Mouse (Mus musculus): ENCODE measurements around the gene Krtap15. TPM values are rescaled to one million over a fixed set of nuclear protein-coding genes. Genes with fewer than 3 reads are reported as not detected.

Gene Krtap15
- not detected for total RNA-seq (2021)
- not detected in 2 replicates for polyA plus RNA-seq (2012; rRNA removed)
- long read RNA-seq: 0 reads

GRCm38 (mm10) chr16:88820066-88820465 lies at the start of gene Krtap15:
TSS of gene Krtap15 (plus strand) at chr16:88820215.
- no peak for TF ChIP-seq CTCF (IDR thresholded peaks at IDR 0.05)
- no peak for TF ChIP-seq POLR2A (IDR thresholded peaks at IDR 0.05; ENCODE audit: insufficient read depth, low read depth, low read length)
- TF ChIP-seq EP300 (IDR thresholded peaks at IDR 0.05; ENCODE audit: insufficient read depth, low read depth, low read length): no peak
- H3K4me3 ChIP-seq: no peak within 1 kb of the TSS
- H3K9ac ChIP-seq (ENCODE audit: low read depth, low read length): no peak within 1 kb of the TSS
- no peaks in the 10 kb centered on the region for H3K79me2 ChIP-seq (replicated peaks; ENCODE audit: control insufficient read depth, insufficient read depth, low read length)
- H3K4me1 ChIP-seq (ENCODE audit: control insufficient read depth, insufficient read depth, low read length): no peaks in the 10 kb centered on the region
- intact Hi-C loops (cut with DNase I): no loop called here
- WGBS: 67% methylated on average over 3 of the region's 3 CpGs
- no peaks in the 10 kb centered on the region for H3K36me3 ChIP-seq (ENCODE audit: control insufficient read depth, insufficient read depth, low read length)
- H3K27ac ChIP-seq: no peak within 1 kb of the TSS
- H3K27me3 ChIP-seq (ENCODE audit: control insufficient read depth, insufficient read depth, low read length): no peaks in the 10 kb centered on the region
- DNase-seq: no peak

GRCm38 (mm10) chr16:88774106-88774505 lies 45.9 kb upstream of the Krtap15 start, which contains the start of gene 2310057N15Rik:
TSS of gene 2310057N15Rik (minus strand) at chr16:88774206.
- Histone ChIP-seq H3K79me2 (replicated peaks; ENCODE audit: control insufficient read depth, insufficient read depth, low read length) (no peaks in the 10 kb centered on the region), H3K9ac (ENCODE audit: low read depth, low read length) (no peak within 1 kb of the TSS), H3K36me3 (ENCODE audit: control insufficient read depth, insufficient read depth, low read length) (no peaks in the 10 kb centered on the region), H3K4me3 (no peak within 1 kb of the TSS), H3K27me3 (ENCODE audit: control insufficient read depth, insufficient read depth, low read length) (no peaks in the 10 kb centered on the region), H3K27ac (no peak within 1 kb of the TSS), H3K4me1 (ENCODE audit: control insufficient read depth, insufficient read depth, low read length) (no peaks in the 10 kb centered on the region)
- 73% methylated on average over 2 of the region's 2 CpGs for WGBS
- no peak for DNase-seq
- TF ChIP-seq CTCF (IDR thresholded peaks at IDR 0.05): no peak
- no peak for TF ChIP-seq POLR2A (IDR thresholded peaks at IDR 0.05; ENCODE audit: insufficient read depth, low read depth, low read length)
- TF ChIP-seq EP300 (IDR thresholded peaks at IDR 0.05; ENCODE audit: insufficient read depth, low read depth, low read length): no peak
- intact Hi-C loops (cut with DNase I): no loop called here

- Histone ChIP-seq H3K36me3 (ENCODE audit: control insufficient read depth, insufficient read depth, low read length) (no peaks in the 10 kb centered on the region), H3K4me1 (ENCODE audit: control insufficient read depth, insufficient read depth, low read length) (no peaks in the 10 kb centered on the region), H3K4me3 (no peak within 1 kb of the TSS), H3K27ac (no peak within 1 kb of the TSS), H3K9ac (ENCODE audit: low read depth, low read length) (no peak within 1 kb of the TSS), H3K27me3 (ENCODE audit: control insufficient read depth, insufficient read depth, low read length) (no peaks in the 10 kb centered on the region), H3K79me2 (replicated peaks; ENCODE audit: control insufficient read depth, insufficient read depth, low read length) (no peaks in the 10 kb centered on the region)
- TF ChIP-seq CTCF (IDR thresholded peaks at IDR 0.05) (no peak), POLR2A (IDR thresholded peaks at IDR 0.05; ENCODE audit: insufficient read depth, low read depth, low read length) (no peak), EP300 (IDR thresholded peaks at IDR 0.05; ENCODE audit: insufficient read depth, low read depth, low read length) (no peak)
- DNase-seq: no peak
- intact Hi-C loops (cut with DNase I): no loop called here
- WGBS: 81% methylated on average over 6 of the region's 6 CpGs
These were observed 42.4 kb upstream of the Krtap15 start, which contains the start of gene Gm5965 for GRCm38 (mm10) chr16:88777596-88777995. TSS of gene Gm5965 (plus strand) at chr16:88777896.

- Histone ChIP-seq H3K27ac (no peak overlapping the region), H3K9ac (ENCODE audit: low read depth, low read length) (no peak overlapping the region), H3K4me3 (no peak overlapping the region), H3K79me2 (replicated peaks; ENCODE audit: control insufficient read depth, insufficient read depth, low read length) (no peaks in the 10 kb centered on the region), H3K27me3 (ENCODE audit: control insufficient read depth, insufficient read depth, low read length) (no peaks in the 10 kb centered on the region), H3K36me3 (ENCODE audit: control insufficient read depth, insufficient read depth, low read length) (no peaks in the 10 kb centered on the region), H3K4me1 (ENCODE audit: control insufficient read depth, insufficient read depth, low read length) (no peaks in the 10 kb centered on the region)
- TF ChIP-seq POLR2A (IDR thresholded peaks at IDR 0.05; ENCODE audit: insufficient read depth, low read depth, low read length) (no peak), EP300 (IDR thresholded peaks at IDR 0.05; ENCODE audit: insufficient read depth, low read depth, low read length) (no peak), CTCF (IDR thresholded peaks at IDR 0.05) (no peak)
- 66% methylated on average over 2 of the region's 2 CpGs for WGBS
- intact Hi-C loops (cut with DNase I): no loop called here
- DNase-seq: no peak
These were observed 33.2 kb upstream of the Krtap15 start for GRCm38 (mm10) chr16:88786786-88787185.

- Histone ChIP-seq H3K4me3 (no peak within 1 kb of the TSS), H3K36me3 (ENCODE audit: control insufficient read depth, insufficient read depth, low read length) (no peaks in the 10 kb centered on the region), H3K9ac (ENCODE audit: low read depth, low read length) (no peak within 1 kb of the TSS), H3K4me1 (ENCODE audit: control insufficient read depth, insufficient read depth, low read length) (no peaks in the 10 kb centered on the region), H3K27ac (no peak within 1 kb of the TSS), H3K27me3 (ENCODE audit: control insufficient read depth, insufficient read depth, low read length) (no peaks in the 10 kb centered on the region), H3K79me2 (replicated peaks; ENCODE audit: control insufficient read depth, insufficient read depth, low read length) (no peaks in the 10 kb centered on the region)
- 65% methylated on average over 2 of the region's 2 CpGs for WGBS
- intact Hi-C loops (cut with DNase I): no loop called here
- no peak for DNase-seq
- no peak for TF ChIP-seq CTCF (IDR thresholded peaks at IDR 0.05)
- no peak for TF ChIP-seq POLR2A (IDR thresholded peaks at IDR 0.05; ENCODE audit: insufficient read depth, low read depth, low read length)
- no peak for TF ChIP-seq EP300 (IDR thresholded peaks at IDR 0.05; ENCODE audit: insufficient read depth, low read depth, low read length)
These were observed 8.2 kb upstream of the Krtap15 start, which contains the start of gene Gm20741 for GRCm38 (mm10) chr16:88811827-88812226. TSS of gene Gm20741 (minus strand) at chr16:88812220.

GRCm38 (mm10) chr16:88823736-88824135 lies 3.7 kb downstream of the Krtap15 start:
- H3K4me3 ChIP-seq: no peak overlapping the region
- no peak for DNase-seq
- intact Hi-C loops (cut with DNase I): no loop called here
- TF ChIP-seq CTCF (IDR thresholded peaks at IDR 0.05): peak; percentile 51
- no peak for TF ChIP-seq POLR2A (IDR thresholded peaks at IDR 0.05; ENCODE audit: insufficient read depth, low read depth, low read length)
- H3K27ac ChIP-seq: no peak overlapping the region
- H3K4me1 ChIP-seq (ENCODE audit: control insufficient read depth, insufficient read depth, low read length): no peaks in the 10 kb centered on the region
- no peaks in the 10 kb centered on the region for H3K36me3 ChIP-seq (ENCODE audit: control insufficient read depth, insufficient read depth, low read length)
- 74% methylated on average over 3 of the region's 3 CpGs for WGBS
- no peak overlapping the region for H3K9ac ChIP-seq (ENCODE audit: low read depth, low read length)
- no peaks in the 10 kb centered on the region for H3K79me2 ChIP-seq (replicated peaks; ENCODE audit: control insufficient read depth, insufficient read depth, low read length)
- no peaks in the 10 kb centered on the region for H3K27me3 ChIP-seq (ENCODE audit: control insufficient read depth, insufficient read depth, low read length)

Data from heart, adult 2 months (tissue).